Mouse (Mus musculus) hindbrain, embryonic 16.5 days (tissue): ENCODE measurements around the gene Acly. TPM values are rescaled to one million over a fixed set of nuclear protein-coding genes. Genes with fewer than 3 reads are reported as not detected.

Source experiments
- ATAC-seq: fragments of 200-750 bp; cut with Nextera tagmentation; 2 replicates; pipeline ENCODE4 v1.8.0; 2017; ENCODE audit warnings: moderate TSS enrichment, moderate library complexity
- H3K27ac ChIP-seq: fragments of 300-500 bp; sonication (generic); 2 replicates; pipeline ENCODE4 v1.5.1; 2014; ENCODE audit warnings: low read depth, mild to moderate bottlenecking, control low read depth, low read length, moderate library complexity
- H3K27me3 ChIP-seq: fragments of 300-500 bp; sonication (generic); replicated peaks from 2 replicates; pipeline ENCODE4 v1.6.1; 2014; ENCODE audit warnings: low read length; ENCODE audit not compliant: control insufficient read depth, insufficient read depth
- H3K36me3 ChIP-seq: fragments of 300-500 bp; sonication (generic); 2 replicates; pipeline ENCODE4 v1.6.1; 2014; ENCODE audit warnings: mild to moderate bottlenecking, low read length, moderate library complexity, mixed read lengths; ENCODE audit not compliant: control insufficient read depth, insufficient read depth
- H3K4me1 ChIP-seq: fragments of 300-500 bp; sonication (generic); 2 replicates; pipeline ENCODE4 v1.6.1; 2014; ENCODE audit warnings: low read depth, low read length; ENCODE audit not compliant: control insufficient read depth, insufficient read depth
- H3K4me2 ChIP-seq: fragments of 300-500 bp; sonication (generic); 2 replicates; pipeline ENCODE4 v1.6.1; 2014; ENCODE audit warnings: mild to moderate bottlenecking, low read length, control low read depth, moderate library complexity
- H3K4me3 ChIP-seq: fragments of 300-500 bp; sonication (generic); 2 replicates; pipeline ENCODE4 v1.5.1; 2014; ENCODE audit warnings: mild to moderate bottlenecking, low read length, control low read depth, moderate library complexity
- H3K9ac ChIP-seq: fragments of 300-500 bp; sonication (generic); 2 replicates; pipeline ENCODE4 v1.6.1; 2014; ENCODE audit warnings: low read depth, mild to moderate bottlenecking, control low read depth, low read length, moderate library complexity
- H3K9me3 ChIP-seq: fragments of 300-500 bp; sonication (generic); 2 replicates; pipeline ENCODE4 v1.6.1; 2014; ENCODE audit warnings: mild to moderate bottlenecking, low read length, moderate library complexity; ENCODE audit not compliant: control insufficient read depth
- WGBS: fragments of 180-500 bp; shearing (Covaris S2); extraction: QIAGEN DNeasy Blood & Tissue Kit; methylation state at CpG from one replicate; pipeline ENCODE4 v1.1.7; 2014; 5-methylcytosine and 5-hydroxymethylcytosine counted together
- polyA plus RNA-seq: library from polyadenylated mRNA; unstranded; fragments of >200 nt; fragmentation: Nextera tagmentation; extraction: Ambion mirVana; gene quantifications from 2 replicates; pipeline ENCODE4 v1.2.1, GENCODE M21; 2015

Gene Acly
- polyA plus RNA-seq, 1 experiment from 2014 or later, result 215 TPM

DNA sequence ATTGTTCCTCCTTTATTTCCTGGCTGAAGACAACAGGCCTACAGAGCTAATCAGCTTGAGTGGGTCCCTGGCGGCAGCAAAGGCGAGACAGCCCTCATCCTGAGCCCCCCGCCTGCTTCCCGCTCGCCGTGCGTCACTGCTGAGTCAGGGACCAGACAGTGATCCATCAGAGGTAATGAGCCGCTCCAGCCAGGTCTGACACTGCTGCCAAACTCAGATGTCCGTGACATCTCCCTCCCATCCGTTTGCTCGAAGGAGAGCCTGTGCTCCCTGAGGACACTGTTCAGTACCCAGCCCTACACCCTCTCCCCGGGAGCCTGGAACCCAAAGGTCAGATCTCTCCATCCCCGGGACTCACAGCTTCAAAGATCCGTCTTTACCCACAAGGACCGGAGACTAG is 7.0 kb downstream of the Acly start:
- peaks cover 35% of the 10 kb centered on the region for H3K36me3 ChIP-seq
- H3K27ac ChIP-seq, result no peak overlapping the region
- no peak; the same call in 1 of the 2 replicates for ATAC-seq
- no peaks in the 10 kb centered on the region for H3K27me3 ChIP-seq
- peaks cover 15% of the 10 kb centered on the region for H3K4me1 ChIP-seq
- no peak overlapping the region for H3K4me2 ChIP-seq
- no peak overlapping the region for H3K9ac ChIP-seq
- no peaks in the 10 kb centered on the region for H3K9me3 ChIP-seq
- no peak overlapping the region for H3K4me3 ChIP-seq
- WGBS, result 64% methylated on average over 15 of the region's 15 CpGs

DNA sequence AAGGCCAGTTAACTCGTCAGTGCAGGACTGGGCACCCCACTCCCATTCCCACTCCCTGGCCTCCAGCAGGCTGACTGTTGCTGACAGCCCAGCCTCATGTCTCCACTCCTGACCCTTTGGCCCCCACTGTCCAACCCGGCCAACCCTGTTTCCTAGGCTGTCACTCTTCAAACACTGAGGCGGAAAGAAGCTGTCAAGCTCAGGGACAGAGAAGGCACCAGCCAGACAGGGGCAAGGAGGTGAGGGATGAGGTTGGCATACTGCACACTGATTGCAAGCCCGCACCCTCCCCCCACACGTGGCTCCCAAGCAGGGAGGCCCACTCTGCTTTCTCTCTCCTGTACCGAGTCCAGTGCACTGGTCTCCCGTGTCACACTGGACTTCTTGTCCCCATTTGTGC is 8.6 kb downstream of the Acly start:
- ATAC-seq, result no peak
- Histone ChIP-seq H3K4me3 (no peak overlapping the region), H3K4me1 (no peaks in the 10 kb centered on the region; the same call in none of the 2 replicates), H3K27me3 (no peaks in the 10 kb centered on the region), H3K9ac (no peak overlapping the region), H3K27ac (no peak overlapping the region), H3K36me3 (peaks cover 51% of the 10 kb centered on the region), H3K9me3 (no peaks in the 10 kb centered on the region), H3K4me2 (no peak overlapping the region)
- 74% methylated on average over 7 of the region's 7 CpGs for WGBS

DNA sequence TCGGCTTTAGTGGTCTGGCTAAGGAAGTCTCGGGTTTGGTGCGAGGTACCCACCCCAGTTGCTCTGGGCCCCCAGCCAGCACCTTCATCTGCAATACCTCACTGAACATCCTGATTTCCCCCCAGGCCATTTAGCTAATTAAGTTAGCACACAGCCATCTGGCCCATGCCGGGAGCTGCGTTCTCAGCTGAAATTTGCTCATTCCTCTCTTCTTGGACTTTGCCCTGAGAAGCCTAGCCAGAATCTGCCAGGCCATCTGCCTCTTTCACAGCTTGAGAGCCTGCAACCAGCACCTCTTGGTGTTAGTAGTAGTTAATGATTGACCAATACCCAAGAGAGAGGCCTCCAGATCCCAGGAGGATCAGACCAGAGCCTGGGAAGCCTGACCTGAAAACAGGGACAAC is 9.6 kb downstream of the Acly start:
- 54% methylated on average over 5 of the region's 5 CpGs for WGBS
- no peak overlapping the region for H3K9ac ChIP-seq
- H3K36me3 ChIP-seq, result peaks cover 58% of the 10 kb centered on the region
- no peak overlapping the region for H3K4me3 ChIP-seq
- ATAC-seq, result peak; percentile 53; the same call in 1 of the 2 replicates
- H3K27me3 ChIP-seq, result no peaks in the 10 kb centered on the region
- H3K27ac ChIP-seq, result no peak overlapping the region
- H3K9me3 ChIP-seq, result no peaks in the 10 kb centered on the region
- no peak overlapping the region for H3K4me2 ChIP-seq
- H3K4me1 ChIP-seq, result no peaks in the 10 kb centered on the region; the same call in none of the 2 replicates

DNA sequence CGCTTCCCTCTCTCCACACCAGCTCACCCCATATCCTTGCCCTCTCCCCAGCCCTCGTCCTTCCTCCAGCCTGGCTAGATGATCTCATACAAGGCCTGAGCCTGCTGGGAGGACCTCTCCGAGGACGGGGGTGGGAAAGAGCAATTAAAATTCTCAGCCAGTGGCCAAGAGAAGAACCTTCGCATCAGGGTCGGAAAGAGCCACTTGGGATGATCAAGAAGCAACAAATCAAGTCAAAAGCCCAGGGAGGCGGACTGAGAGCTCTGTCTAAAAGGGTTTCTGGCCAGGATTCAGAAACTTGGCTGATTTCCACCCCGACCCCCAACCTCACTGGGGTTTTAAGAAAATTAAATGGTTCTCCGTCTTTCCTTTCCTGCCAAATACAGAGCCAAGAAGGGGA is 11.5 kb downstream of the Acly start:
- H3K4me3 ChIP-seq, result no peak overlapping the region
- H3K27ac ChIP-seq, result no peak overlapping the region
- H3K27me3 ChIP-seq, result no peaks in the 10 kb centered on the region
- ATAC-seq, result no peak
- peaks cover 54% of the 10 kb centered on the region for H3K36me3 ChIP-seq
- H3K4me1 ChIP-seq, result no peaks in the 10 kb centered on the region; the same call in none of the 2 replicates
- no peaks in the 10 kb centered on the region for H3K9me3 ChIP-seq
- no peak overlapping the region for H3K4me2 ChIP-seq
- 60% methylated on average over 9 of the region's 9 CpGs for WGBS
- H3K9ac ChIP-seq, result no peak overlapping the region

DNA sequence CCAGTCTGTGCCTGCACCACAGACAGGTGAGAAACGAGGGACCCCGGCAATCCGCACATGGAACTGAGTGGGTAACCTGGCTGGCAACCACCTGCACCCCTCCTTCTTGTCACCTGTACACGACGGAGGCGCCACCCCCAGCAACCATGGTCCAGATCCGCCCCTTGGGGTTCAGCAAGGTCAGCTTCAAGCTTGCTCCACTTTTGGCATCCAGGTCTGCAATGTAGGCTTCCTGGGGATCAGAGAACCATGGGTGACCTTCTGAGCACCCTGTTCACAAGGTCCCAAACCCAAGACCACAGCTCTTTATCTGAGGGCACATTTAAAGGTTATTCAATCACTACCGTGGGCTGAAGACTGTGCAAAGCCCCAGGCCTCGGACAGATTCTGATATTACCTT is 12.0 kb downstream of the Acly start:
- H3K36me3 ChIP-seq, result peaks cover 54% of the 10 kb centered on the region
- H3K9me3 ChIP-seq, result no peaks in the 10 kb centered on the region
- ATAC-seq, result no peak
- no peaks in the 10 kb centered on the region for H3K27me3 ChIP-seq
- H3K4me3 ChIP-seq, result no peak overlapping the region
- no peak overlapping the region for H3K27ac ChIP-seq
- WGBS, result 93% methylated on average over 9 of the region's 9 CpGs
- no peak overlapping the region for H3K4me2 ChIP-seq
- H3K9ac ChIP-seq, result no peak overlapping the region
- no peaks in the 10 kb centered on the region; the same call in none of the 2 replicates for H3K4me1 ChIP-seq

DNA sequence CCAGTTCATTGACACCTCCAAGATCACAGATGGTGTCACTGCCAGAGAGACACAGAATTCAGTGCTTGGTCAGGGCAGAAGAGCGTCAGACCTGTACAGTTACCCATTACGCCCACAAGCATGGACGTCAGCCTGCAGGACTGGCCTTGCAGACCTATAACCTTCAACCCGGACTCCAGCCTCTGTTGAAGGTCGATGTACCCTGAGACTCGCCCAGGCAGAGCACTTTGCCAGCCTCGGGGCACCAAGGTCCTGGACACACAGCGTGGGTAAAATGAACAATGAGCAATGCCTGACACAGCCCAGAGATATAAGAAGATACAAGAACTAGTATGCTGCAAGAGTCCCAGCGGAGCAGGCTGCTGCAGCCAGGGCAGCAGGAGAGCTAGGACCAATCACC is 12.7 kb downstream of the Acly start:
- Histone ChIP-seq H3K4me1 (no peaks in the 10 kb centered on the region; the same call in none of the 2 replicates), H3K36me3 (peaks cover 50% of the 10 kb centered on the region), H3K9ac (no peak overlapping the region; the same call in 1 of the 2 replicates), H3K4me3 (no peak overlapping the region), H3K4me2 (no peak overlapping the region), H3K27ac (no peak overlapping the region), H3K9me3 (no peaks in the 10 kb centered on the region), H3K27me3 (no peaks in the 10 kb centered on the region)
- no peak for ATAC-seq
- WGBS, result 94% methylated on average over 9 of the region's 9 CpGs

DNA sequence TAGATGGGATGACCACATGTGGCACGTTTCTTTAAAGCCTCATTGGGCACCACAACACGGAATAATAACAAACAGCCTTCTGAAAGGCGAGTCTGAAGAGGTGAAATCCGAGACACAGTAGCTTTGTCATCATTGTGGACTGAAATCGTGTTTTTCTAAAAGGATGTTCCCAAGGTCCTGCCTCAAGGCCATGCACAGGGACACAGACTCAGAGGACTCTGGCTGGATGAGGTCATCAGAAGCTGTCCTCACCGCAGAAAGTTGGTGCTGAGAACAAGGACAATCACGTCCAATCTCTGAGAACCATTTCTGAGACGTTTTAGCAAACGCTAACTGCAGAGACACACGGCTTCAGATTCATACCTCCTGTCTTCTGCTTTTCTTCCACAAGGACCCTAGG is 14.1 kb downstream of the Acly start:
- WGBS, result 84% methylated on average over 10 of the region's 10 CpGs

DNA sequence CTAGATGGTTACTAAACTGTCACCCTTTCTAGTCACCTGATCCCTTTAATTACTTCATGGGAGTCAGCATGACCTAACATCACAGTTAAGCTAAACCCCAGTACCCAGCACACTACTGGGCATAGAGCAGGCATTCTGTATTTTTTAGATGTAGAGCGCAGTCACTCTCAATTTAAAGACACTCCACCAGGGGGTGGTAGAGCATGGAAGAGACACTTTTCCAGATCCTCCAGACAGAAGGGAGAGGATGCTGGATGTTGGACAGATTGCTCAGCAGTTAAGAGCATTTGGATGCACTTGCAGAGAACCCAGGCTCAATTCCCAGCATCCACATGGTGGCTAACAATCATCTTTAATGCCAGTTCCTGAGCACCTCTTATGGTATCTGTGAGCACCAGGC is 15.4 kb downstream of the Acly start:
- Histone ChIP-seq H3K4me3 (no peak overlapping the region), H3K9ac (no peak overlapping the region), H3K27me3 (no peaks in the 10 kb centered on the region), H3K9me3 (no peaks in the 10 kb centered on the region), H3K27ac (no peak overlapping the region), H3K4me1 (no peaks in the 10 kb centered on the region; the same call in 1 of the 2 replicates), H3K4me2 (no peak overlapping the region), H3K36me3 (peaks cover 45% of the 10 kb centered on the region)
- 0 out of 2 replicates have a peak, but pooled peaks have one; percentile 17 for ATAC-seq
- 86% methylated on average over 1 of the region's 1 CpGs for WGBS

More for the DNA sequence above, 14.1 kb downstream of the Acly start:
- ATAC-seq, result no peak
- Histone ChIP-seq H3K4me1 (no peaks in the 10 kb centered on the region; the same call in none of the 2 replicates), H3K36me3 (peaks cover 40% of the 10 kb centered on the region), H3K9ac (no peak overlapping the region), H3K9me3 (no peaks in the 10 kb centered on the region), H3K27me3 (no peaks in the 10 kb centered on the region), H3K4me2 (no peak overlapping the region), H3K27ac (no peak overlapping the region), H3K4me3 (no peak overlapping the region)

DNA sequence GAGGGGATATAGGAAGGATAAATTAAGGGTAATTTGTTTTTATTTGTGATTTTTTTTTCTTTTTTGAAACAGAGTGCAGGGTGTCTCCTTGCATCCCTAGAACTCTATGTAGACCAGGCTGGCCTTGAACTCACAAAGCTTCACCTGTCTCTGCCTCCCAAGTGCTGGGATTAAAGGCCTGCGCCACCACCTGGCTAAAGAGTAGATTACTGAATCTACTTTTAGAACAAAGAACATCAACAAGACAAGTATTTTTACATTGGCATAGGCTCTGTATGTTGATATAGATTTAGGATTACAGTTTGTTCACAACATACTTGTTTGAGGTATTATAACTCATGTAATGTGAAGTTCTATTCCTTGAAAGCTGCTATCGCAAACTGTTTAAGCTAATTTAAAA is 17.2 kb downstream of the Acly start:
- H3K4me3 ChIP-seq, result no peak overlapping the region
- no peaks in the 10 kb centered on the region for H3K4me1 ChIP-seq
- H3K36me3 ChIP-seq, result peaks cover 39% of the 10 kb centered on the region
- no peak overlapping the region for H3K9ac ChIP-seq
- H3K27ac ChIP-seq, result no peak overlapping the region
- H3K9me3 ChIP-seq, result no peaks in the 10 kb centered on the region
- H3K4me2 ChIP-seq, result no peak overlapping the region
- no peaks in the 10 kb centered on the region for H3K27me3 ChIP-seq
- 97% methylated on average over 2 of the region's 2 CpGs for whole genome bisulfite sequencing
- no peak for ATAC-seq

DNA sequence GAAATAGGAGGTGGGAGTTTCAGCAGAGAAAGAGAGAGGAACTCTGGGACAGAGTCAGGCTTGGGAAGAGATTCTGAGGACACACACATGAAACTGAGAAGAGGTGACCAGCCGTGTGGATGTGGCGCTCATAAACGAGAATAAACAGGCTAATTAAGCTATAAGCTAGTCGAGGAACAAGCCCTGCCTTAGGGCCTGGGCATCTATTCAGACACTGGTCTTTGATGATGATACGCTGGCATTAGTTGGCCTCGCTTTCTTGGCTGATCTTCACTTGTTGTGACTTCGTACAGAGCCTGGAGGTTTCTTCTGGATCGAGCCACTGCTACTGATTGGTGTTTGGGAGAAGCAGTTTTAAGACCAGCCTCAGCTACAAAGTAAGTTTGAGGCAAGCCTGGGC is 21.8 kb downstream of the Acly start:
- Histone ChIP-seq H3K4me1 (no peaks in the 10 kb centered on the region), H3K4me2 (no peak overlapping the region), H3K4me3 (no peak overlapping the region), H3K27me3 (no peaks in the 10 kb centered on the region), H3K9ac (no peak overlapping the region), H3K36me3 (peaks cover 32% of the 10 kb centered on the region), H3K27ac (no peak overlapping the region), H3K9me3 (no peaks in the 10 kb centered on the region)
- 93% methylated on average over 8 of the region's 8 CpGs for WGBS
- ATAC-seq, result no peak
